15 mouse cellular contexts compared by ENCODE assay signal in genomic region chr2:35452695-35453094, GRCm38 (mm10). TPM values are rescaled to one million over a fixed set of nuclear protein-coding genes. Genes with fewer than 3 reads are reported as not detected.
"Had no signal": no experiment of that assay in that cellular context is flagged by ENCODE, and none has a peak within 500 bp of the region (broad histone marks: within the 10 kb centered on the region; RNA-seq: fewer than 3 reads in every experiment).

No protein-coding gene starts in this region.

RNA-seq across cellular contexts. Expression of gene 4930402F06Rik, which starts 55.7 kb away (rescaled TPM):
- total RNA-seq: megakaryocyte progenitor cell, adult 5-6 weeks had no signal
- polyA plus RNA-seq: liver, embryonic 14.5 days; lung, embryonic 14.5 days; lung, embryonic 16.5 days; midbrain, embryonic 12.5 days; midbrain, embryonic 14.5 days; midbrain, embryonic 16.5 days; myocyte; neural tube, embryonic 11.5 days; neural tube, embryonic 13.5 days; neural tube, embryonic 15.5 days; small intestine, adult 2 months; stomach, embryonic 14.5 days; stomach, embryonic 16.5 days; thymus, postnatal 0 days had no signal
